Mouse (Mus musculus) gonadal fat pad, adult 2 months (tissue): Measurements from ENCODE around the gene Inf2. TPM values are rescaled to one million over a fixed set of nuclear protein-coding genes. Genes with fewer than 3 reads are reported as not detected.

ENCODE experiments used
- DNase-seq: peaks from one replicate; pipeline ENCODE4 v3.0.0-alpha.2; 2012; ENCODE audit warnings: low read depth
- polyA plus RNA-seq: library from polyadenylated mRNA; depleted of rRNA; stranded (reverse); fragments of >200 nt; gene quantifications from 2 replicates; pipeline ENCODE4 v1.2.3, GENCODE M21; 2012

The Inf2 gene
- polyA plus RNA-seq, 1 experiment = 23.9 TPM

DNA sequence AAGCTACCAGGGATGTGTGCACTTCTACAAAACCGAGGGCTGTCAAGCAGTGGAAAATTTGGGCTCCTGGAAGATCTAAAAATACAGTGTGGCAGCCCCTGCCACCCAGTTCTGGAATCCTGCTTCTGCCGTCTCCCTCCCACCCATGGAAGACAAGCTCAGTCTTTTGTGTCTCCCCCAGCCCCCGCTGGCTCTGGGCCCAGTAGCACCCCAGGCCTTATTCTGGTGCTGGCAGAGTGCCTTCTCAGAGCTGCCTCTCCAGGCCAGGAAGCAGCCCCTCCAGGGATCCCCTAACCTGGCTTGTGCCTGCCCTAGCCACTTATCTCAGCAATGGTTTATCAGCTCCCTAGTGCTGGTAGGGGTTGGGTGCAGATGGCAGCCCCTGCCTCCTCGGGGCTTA lies 6.4 kb downstream of the Inf2 start:
- DNase-seq = no peak

DNA sequence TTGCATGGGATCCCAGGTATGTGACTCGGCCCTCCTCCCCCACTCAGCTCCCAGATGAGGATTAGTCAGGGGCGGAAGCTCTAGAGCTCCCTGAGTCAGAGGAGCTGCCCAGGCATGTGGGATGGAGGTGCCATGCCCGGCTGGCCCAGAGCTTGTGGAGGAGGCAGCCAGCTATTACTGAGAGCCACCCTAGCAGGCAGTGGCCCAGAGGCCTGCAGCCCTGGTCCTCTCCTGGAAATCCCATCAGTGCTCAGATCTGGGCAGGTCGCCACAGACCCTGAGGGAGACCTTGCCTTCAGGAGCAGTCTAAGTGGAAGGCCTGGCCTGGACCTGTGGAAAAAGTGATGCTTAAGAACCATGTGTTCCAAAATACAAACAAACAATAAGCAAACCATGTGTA lies 7.0 kb downstream of the Inf2 start:
- DNase-seq = no peak

DNA sequence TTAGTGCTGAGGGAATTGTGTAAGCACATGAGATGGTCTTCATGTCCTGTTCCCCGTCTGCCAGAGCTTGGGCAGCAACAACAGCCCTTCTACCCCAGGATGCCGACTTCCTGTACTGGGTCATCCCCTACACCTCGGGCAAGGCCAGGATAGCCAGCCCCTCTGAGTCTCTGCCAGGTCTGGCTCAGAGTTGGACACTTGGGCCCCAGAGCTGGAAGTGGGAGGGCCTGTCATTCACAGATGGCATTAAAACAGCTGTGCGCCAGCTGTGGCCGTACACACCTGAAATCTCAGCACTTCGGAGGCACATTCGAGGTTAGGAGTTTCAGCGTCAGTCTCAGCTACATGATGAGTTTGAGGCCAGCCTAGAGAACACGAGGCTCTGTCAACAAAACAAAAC lies 7.9 kb downstream of the Inf2 start:
- DNase-seq = no peak

DNA sequence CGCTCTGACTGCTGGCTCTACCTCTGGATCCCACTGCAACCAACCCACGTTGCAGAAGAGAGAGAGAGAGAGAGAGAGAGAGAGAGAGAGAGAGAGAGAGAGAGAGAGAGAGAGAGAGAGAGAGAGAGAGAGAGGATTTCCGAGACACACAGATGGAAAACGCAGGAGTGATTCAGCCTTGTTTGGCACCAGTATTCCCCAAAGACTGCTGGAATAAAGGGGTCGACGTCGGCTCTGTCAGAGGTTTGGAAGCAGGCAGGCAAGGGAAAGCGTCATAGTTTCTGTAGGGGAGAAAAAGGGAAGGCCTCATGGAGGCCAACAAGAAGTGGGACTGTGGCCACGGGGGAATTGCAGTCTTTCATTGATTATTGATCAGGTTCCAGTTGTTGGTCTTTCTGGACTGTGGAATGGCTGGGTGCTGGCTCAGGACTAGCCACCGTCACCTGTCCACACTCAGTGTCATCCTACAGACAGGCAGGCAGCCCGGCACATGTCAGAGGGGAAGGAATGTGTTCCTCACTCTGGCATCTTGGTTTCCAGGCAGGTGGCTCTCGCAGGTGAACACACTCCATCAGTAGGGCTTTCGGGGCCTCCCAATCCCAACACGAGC lies 8.4 kb downstream of the Inf2 start:
- no peak for DNase-seq

DNA sequence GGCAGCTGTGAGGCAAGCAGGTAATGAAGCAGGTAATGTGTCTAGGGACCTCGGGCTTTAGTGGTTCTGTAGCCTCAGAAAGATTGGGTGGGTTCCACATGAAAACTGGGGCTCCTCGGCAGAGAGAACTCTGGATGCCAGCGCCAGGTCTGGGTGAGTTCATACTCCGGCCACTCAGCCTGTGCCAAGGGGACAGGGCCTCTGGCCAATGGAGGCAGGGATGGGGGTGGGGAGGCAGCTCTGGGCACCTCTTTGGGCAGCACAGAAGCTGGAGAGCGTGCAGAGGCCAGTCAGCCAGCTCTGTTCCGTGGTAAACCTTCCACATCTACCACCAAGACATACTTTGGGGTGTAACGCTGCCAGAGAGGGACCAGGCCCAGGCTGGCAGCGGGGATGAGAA lies 9.0 kb downstream of the Inf2 start:
- DNase-seq = no peak

DNA sequence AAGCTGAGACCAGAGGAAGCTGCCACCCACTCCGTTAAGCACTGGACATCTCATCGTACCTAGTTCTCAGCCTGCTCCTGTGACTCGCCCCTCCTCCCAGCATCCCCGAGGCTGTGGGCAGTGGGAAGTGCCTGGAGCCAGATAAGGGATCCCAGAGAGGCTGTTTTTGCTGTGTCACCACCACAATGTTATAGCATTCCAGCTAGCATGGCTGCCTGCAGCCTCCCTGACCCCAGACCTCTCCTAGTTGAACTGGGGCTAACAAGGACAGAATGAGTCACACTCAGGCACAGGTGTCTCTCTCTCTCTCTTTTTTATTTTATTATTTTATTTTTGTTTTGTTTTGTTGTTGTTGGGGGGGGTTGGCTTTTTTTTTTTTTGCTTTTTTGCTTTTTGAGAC lies 10.6 kb downstream of the Inf2 start:
- DNase-seq = no peak

DNA sequence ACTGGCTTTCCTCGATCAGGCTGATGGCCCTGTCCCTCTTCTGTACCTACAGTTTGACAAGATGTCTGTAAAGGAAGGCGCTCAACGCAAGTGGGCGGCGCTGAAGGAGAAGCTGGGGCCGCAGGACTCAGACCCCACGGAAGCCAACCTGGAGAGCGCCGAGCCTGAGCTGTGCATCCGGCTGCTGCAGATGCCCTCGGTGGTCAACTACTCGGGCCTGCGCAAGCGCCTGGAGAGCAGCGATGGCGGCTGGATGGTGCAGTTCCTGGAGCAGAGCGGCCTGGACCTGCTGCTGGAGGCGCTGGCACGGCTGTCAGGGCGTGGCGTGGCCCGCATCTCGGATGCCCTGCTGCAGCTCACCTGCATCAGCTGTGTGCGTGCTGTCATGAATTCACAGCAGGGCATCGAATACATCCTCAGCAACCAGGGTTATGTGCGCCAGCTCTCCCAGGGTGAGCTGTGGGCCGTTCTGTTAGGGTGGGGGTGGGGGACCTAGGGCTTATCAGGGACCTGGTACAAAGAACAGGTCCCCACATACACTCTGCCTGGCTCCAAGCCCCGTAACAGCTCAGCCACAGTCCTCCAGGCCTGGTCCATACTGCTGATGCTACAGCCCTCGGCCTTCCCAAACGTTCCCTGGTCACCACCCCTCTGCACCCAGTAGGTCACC lies 11.5 kb downstream of the Inf2 start:
- DNase-seq = no peak

DNA sequence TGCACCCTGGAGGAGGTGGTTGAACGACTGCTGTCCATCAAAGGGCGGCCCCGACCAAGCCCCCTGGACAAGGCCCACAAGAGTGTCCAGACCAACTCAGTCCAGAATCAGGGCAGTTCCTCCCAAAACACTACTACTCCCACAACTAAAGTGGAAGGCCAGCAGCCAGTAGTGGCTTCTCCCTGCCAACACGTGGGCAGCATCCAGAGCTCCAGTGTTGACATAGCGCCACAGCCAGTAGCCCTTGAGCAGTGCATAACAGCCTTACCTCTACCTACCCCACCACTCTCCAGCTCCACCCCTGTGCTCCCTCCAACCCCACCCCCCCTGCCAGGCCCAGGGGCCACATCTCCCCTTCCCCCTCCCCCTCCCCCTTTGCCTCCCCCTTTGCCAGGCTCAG lies 15.4 kb downstream of the Inf2 start:
- no peak for DNase-seq

DNA sequence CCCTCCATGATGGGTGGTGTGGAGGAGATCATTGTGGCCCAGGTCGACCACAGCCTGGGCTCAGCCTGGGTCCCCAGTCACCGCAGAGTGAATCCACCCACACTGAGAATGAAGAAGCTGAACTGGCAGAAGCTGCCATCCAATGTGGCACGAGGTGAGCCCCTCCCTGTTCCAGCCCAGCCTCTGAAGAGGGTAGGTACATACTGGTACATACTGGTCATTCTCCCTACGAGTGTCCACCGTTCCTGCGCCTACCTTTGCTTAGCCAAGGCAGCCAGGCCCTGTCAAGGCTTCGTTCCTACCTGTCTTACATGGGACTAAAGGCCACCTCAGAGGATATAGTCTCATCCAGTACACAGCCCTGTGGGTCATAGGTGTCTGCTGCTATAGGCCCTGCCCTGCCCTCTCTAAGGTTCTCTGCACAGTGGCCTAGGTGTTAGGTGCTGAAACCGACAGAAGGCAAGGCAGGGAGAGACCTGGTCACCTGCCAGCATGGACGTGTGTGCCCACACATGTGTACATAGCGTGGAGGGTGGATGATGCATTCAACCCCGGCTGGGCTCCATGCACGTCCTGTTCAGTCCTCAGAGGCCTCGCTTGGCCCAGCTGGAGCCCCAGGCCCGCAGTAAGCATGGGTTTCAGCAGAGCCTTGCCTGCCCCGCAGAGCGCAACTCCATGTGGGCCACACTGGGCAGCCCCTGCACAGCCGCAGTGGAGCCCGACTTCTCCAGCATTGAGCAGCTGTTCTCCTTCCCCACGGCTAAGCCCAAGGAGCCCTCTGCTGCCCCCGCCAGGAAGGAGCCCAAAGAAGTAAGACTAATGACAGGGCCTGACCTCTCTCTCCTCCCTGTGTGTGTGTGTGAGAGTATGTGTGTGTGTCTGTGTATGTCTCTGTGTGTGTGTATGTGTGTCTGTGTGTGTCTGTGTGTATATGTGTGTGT lies 16.4 kb downstream of the Inf2 start:
- DNase-seq = no peak

DNA sequence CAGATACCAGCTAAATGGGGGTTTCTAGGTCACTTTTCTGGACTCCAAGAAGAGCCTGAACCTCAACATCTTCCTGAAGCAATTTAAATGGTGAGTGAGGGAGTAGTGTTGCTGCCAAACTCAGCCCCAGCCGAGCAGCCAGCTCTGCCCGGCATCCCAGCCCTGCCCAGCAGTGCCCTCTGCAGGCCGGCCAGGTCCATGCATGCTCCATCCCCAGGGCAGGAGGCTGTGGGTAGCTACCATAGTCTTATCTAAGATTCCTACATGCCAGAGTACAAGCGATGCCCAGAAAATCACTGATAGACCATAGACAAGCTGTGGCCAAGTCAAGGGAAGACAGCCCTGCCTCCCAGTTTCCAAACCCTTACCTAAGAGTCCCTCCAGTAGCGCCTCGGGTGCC lies 17.2 kb downstream of the Inf2 start:
- no peak for DNase-seq

DNA sequence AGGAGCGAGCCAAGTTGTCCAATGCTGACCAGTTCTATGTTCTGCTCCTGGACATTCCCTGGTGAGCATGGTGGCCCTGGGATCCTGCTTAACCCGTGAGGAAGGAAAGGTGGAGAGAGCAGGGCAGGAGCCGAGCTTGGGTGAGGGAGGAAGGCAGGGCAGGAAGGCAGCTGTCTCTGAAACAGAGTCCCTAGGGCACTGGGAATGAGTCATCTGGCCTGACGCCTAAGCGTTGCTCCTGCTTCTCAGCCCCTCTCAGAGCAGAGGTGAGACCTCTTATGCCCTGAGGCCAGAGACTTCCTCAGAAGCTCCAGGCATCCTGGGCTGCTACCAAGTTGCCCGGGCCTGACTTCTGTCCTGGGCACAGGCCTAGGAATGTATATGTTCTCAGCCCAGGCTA lies 18.4 kb downstream of the Inf2 start:
- no peak for DNase-seq

DNA sequence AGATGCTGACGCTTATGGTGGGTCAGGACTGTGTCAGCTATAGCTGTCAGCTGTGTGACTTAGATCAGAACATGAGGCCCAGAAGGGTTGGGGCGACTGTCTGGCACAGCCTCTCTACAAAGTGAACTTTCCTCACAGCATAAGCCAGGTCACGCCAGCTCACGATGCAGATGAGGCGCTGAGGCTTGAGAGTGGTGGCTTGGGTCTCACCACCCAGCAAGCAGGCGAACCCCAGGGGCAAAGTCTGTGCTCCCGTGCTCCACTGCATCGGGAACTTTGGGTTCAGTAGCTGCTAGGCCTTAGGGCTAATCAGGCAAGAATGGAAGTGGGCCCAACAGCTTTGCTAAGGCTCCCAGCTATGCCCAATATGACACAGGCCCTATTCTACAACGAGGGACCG lies 20.4 kb downstream of the Inf2 start:
- no peak for DNase-seq

DNA sequence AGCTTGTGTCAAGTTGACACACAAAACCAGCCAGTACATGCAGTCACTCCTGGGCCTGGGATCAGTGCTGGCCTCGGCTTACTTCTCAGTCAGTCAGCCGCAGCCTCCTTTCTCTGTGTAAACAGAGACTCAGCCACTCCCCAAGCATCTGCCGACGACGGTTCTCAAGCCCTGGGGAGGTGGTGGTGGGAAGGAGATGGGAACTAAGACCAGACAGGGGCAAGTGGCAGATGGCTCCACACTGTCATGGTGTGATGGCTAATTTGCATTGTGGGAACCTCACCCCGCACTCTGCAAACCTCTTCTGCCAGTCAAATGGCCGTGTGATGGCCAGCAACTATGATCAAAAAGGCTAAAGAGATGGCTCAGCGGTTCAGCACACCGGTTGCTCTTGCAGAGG lies 28.1 kb downstream of the Inf2 start:
- DNase-seq = no peak

DNA sequence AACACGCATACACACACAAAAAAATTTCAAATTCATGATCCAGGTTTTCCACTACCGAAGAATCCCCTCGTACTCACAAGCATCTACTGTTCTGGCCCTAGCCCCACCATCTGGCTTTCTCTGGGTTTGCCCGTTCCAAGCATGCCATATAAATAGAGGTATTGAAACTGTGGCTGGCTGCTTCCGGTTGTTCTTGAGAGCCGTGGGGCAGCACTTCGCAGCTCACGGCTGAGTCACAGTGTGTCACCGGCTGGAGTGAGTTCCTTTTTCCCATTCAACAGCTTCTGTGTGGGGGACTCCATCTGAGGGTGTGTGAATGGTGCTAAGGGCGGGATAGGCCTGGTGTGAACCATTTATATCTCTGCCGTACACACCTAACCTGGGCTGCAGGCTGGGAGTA lies 28.6 kb downstream of the Inf2 start:
- DNase-seq = no peak

DNA sequence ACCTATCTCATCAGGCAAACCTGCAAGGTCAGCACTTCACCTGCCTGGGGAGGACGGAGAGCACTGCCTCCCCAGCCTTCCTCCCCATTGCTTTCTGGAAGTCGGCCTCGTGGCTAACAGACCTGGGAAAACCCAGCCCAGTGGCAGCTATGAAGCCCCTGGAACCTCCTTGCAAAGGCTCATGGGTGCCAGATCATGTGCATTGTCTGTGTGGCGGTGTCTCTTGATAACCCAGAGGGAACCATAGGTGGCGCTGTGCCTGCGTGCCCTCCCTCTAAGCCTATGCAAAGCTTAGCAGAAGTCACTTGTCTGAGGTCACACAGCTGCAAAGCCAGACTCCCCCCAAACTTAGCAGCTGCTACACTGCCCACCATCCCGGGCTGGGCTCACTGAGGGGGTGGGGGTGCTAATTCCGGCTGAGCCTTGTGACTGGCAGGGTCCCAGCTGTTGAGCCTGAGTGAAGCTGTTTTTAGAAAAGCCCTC lies 29.4 kb downstream of the Inf2 start:
- no peak for DNase-seq

DNA sequence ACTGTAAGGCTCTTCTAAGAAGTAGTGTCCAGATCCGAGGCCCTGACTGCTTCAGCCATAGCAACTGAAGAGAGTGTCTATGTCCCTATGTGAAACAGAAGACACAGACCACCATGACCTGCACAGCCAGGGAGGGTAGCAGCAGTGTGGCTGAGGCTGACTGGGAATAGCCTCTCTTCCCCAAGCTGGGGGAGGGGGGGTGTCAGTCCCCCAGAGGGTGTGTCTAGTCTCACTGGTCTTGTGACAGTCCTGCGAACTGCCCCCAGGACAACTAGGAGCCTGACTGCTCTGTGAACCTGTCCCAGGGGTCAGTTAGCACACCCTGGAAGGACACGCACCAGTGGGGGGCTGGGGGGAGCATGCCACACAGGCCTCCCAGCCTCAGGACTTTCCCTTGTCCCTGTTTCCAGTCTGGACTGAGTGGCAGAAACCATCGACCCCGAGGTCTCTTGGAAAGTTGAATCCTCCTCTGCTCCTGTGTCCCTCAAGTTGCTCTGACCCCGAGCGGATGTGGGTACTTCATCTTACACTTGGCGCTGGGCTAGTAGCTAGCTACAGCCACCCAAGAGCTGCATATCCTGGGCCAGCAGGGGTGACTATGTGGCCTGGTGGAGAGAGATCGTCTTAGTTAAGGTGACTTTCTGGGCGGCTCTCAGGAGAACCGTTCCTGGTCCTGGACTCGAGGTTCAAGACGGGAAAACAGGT lies 30.5 kb downstream of the Inf2 start:
- no peak for DNase-seq

DNA sequence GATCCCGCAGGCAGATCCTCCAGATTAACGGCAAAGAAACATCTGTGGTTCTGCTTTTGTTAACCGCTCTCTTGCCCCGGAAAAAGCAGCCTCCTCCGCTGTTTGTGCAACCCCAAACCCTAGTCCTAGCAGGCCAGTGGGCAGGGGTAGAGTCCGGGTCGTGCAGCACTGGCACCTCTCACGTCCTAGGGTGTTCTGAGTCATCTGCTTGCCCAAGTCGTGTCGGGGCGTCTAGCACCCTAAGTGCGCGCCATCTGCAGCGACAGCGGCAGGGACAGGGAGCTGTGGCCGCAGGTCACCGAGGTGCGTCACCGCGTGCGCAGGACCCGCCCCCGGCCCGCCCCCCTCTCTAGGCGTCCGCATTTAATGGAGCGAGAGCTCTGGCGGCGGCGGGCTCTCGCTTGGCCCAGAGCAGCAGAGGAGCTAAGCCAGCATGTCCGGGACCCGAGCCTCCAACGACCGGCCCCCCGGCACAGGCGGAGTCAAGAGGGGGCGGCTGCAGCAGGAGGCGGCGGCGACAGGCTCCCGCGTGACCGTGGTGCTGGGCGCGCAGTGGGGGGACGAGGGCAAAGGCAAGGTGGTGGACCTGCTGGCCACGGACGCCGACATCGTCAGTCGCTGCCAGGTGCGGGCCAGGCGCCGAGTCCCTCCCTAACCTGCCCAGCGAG lies 31.2 kb downstream of the Inf2 start, which contains the start of gene Adssl1:
Gene Adssl1, plus strand, starts transcription at position 360 of the 668 bp plus-strand sequence.
- no peak for DNase-seq

DNA sequence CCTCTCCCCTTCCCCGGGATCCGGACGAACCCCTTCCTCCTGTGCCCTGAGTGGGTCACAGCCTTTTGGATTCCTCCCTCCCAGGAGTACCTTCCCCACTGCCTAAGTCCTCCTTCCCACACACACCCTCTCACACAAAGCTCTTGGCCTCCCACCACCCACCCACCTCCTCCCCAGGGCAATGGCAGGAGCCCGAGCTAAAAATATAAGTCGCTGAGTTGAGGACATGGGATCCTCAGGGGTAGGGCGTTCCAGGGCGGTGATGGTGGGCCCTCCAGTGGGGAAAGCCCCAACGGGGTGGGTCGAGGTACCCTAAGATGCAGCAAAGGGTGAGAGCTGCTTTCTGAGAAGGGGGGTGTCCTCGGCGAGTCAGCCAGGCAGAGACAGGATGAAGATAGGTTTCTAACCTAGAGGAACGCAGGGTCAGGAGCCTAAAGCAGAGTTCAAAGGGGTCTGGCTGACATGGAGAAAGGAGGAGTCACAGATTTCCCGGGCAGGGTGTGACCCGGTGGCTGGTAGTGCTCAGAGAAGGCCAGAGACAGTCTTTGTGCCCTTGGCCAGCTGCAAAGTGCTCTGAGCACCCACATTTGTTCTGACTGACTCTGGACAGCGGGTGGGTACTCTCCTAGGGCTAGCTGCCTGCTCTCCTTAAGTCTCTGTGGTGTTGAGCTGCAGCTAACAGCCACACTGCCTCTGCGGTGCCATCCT lies 31.9 kb downstream of the Inf2 start:
- no peak for DNase-seq

DNA sequence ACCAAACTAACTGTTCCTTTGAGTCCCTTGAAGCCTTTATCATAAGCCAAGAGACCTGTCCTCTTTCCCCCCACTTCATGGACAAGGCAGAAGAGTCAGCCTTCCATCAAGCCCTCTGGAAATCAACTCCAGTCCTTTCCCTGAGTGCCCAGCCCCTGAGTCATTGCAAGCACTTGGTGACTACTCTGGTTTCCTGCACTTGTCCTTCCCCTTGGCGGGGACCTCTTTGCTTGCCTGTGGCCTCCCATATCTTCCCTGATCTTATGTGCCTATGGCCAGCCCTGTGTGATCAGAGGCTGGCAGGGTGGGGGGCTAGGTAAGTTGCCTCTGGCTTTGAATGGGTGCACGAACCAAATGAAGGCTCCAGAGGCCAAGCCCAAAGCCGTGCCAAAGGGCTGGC lies 33.3 kb downstream of the Inf2 start:
- DNase-seq = no peak

DNA sequence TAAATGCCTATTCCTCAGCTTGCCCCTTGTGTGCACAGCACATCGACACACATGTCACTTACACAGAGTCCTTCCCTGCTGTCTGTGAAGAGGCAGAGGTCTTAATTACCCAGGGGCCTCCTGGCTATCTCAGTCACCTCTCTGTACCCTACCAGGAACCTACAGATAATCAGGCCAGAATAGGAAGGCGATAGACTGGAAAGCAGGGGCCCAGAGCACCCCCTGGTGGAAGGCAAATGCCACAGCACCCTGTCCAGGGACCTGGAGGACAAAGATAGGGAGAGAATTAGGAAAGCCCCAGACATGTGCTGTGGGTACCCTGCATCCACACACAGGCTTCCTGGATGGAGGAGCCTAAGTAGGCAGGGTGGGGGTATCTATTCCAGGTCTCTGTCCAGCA lies 35.2 kb downstream of the Inf2 start:
- no peak for DNase-seq

DNA sequence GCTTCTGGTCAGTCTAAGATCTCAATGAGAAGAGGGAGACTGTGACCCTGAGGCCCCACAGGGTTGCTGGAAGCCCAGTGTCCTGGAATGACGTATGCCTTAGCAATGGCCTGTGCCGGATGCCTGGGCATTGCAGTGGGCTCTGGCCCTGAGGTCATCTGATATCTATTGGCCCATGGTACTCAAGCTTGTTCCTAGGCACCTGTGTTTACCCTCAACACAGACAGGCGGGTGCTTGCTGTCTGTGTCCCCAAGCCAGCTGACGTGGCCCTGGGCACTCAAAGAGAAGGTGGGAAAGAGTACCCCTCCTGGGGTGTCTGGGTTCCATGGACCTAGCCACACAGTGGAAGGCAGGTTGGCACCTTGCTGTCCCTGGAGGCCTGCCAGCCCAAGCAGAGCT lies 37.1 kb downstream of the Inf2 start:
- no peak for DNase-seq
